Mouse (Mus musculus) liver, adult 2 months (tissue): ENCODE measurements at regions not wholly inside any gene's neighbourhood (a gene's known extent, or its start where the extent isn't known, plus 50 kb on each side); places are given as distances from the start of the nearest gene placed in this dataset.

ENCODE experiments used
- CTCF ChIP-seq: fragments of 200-500 bp; IDR thresholded peaks from 2 replicates; pipeline ENCODE4 v1.5.1; 2011; ENCODE audit warnings: low read depth, low read length, control low read depth
- POLR2A ChIP-seq: fragments of 200-500 bp; IDR thresholded peaks from 2 replicates; pipeline ENCODE4 v1.6.1; 2011; ENCODE audit warnings: low read length, control low read depth; ENCODE audit not compliant: insufficient read depth; ENCODE audit errors: extremely low read depth

DNA sequence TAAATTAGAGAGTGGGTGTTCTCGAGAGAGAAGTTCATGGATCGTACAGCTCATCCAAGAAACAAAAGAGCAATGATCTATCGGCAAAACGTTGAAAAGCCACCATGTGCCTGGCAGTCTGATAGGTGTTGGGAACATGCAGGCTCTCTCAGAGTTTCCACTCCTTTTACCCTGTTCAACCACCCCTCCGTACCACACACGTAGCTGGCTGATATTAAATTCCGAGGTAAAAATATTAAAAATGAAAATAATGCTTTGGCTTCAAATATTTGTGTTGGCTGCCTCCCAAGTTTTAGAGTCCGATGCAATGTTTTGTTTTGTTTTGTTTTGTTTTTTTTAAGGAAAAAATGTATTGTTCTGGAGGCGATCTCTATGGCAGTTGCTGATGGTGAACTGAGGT is 418.0 kb upstream of the Id4 start:
- TF ChIP-seq CTCF, result no peak
- no peak for TF ChIP-seq POLR2A
